Mouse (Mus musculus) frontal cortex, adult 2 months (tissue): ENCODE measurements around the gene Afap1l2. TPM values are rescaled to one million over a fixed set of nuclear protein-coding genes. Genes with fewer than 3 reads are reported as not detected.

Source experiments
- DNase-seq, 2 experiments: peaks; one replicate each; pipeline ENCODE4 v3.0.0; 2022; ENCODE audit warnings: low spot score in 1 of 2; ENCODE audit errors: extremely low spot score in 1 of 2
- polyA plus RNA-seq: library from polyadenylated mRNA; depleted of rRNA; stranded (reverse); fragments of >200 nt; gene quantifications from 2 replicates; pipeline ENCODE4 v1.2.3, GENCODE M21; 2012

Afap1l2 gene
- polyA plus RNA-seq, 1 experiment: 12.2 TPM

DNA sequence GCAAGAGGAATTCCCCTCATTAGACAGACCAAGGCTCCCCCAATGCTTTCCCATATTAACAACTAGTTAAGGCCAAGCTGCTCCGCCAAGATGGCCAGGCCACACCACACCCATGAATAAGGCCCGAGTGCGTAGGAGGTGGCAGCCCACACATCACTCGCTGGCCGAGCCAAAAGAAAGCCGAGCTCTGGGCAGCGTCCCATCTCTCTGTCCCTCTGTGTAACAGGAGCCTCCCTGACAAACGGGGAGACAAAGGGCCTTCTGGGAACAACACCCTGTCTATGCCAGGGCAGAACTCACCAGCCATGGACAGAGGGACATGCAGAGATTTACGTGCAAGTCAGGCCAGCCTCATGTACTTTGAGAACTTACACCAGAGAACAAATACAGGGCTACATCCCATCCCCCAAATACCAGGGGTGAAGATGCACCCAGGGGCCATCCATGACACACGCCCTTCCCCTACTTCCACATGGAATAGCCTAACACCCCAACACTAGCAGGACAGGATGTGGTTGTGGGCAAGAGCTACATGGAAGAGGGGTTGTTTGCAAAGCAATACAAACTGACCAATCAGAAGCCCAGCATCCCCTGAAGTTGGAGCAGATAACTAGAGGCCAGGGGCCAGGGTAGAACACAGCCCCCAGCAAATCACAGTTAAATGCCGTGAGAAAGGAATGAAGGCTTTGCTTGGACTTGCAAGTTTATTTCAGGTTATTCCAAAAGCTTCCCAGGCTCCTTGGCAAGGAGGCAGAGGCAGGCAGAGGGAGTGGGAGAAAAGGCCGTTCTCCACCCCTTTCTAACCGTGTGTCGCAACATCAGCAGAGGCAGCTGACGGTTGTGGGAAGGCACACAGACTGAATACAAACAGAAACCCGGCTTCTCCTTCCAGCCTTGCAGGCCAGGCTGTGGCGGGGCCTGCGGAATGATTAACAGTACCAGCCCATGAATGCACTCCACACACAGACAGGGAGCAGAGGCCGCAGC, 30.8 kb downstream of the Afap1l2 start:
- peak; percentile 28 to 56 for DNase-seq

DNA sequence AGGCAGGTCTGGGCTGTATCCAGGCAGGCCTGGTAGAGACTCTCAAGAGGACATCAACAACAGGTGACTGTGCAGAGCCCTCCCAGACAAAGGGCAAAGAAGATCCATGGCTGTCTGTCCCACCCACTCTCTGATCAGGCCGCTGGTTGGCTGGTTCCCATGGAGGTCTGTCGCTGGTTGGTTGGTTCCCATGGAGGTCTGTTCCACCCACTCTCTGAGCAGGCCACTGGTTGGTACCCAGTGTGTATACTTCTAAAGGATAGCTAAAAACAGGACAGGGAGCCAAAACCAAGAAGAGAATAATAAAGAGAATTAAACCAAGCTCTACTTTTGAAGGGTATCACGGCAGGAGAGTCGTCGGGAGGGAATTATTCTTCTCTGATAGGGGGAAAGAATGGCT, 31.5 kb downstream of the Afap1l2 start:
- no peak for DNase-seq

DNA sequence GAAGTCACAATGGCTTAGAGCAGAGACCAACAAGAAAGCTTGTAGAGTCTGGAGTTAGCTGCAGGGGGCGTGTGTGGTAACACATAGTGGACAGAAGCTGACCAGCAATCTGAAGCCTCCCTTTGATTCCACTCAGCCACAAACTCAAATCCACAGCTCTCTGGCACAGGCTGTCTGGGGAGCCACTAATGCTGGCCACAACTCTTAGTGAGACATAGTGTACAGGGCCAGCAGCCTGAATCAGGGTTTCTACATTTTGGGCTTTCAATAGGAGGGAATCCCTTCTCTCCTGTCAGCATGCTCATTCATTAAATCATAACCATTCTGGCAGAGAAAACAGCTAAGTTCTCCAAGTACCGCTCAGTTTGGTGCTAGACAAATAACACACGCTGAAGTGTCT, 32.5 kb downstream of the Afap1l2 start:
- DNase-seq: no peak

DNA sequence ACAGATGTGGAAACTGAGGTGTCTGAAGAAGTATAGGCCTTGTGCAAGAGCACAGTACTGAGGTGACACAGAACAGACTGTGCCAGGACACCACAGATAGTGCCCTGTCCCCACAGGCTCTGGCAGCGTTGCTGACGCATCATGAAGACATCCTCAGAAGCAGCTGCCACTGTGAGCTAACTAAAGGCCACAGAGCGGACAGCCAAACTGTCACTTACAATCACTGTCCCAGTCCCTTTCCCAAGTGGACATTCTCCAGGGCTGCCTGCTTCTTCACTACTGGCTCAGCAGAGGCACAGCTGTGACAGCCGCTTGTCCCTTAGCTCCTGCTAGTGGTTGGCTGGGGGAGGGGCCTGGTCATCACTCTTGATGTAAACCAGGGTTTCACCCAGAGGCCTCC, 33.9 kb downstream of the Afap1l2 start:
- DNase-seq: no peak

DNA sequence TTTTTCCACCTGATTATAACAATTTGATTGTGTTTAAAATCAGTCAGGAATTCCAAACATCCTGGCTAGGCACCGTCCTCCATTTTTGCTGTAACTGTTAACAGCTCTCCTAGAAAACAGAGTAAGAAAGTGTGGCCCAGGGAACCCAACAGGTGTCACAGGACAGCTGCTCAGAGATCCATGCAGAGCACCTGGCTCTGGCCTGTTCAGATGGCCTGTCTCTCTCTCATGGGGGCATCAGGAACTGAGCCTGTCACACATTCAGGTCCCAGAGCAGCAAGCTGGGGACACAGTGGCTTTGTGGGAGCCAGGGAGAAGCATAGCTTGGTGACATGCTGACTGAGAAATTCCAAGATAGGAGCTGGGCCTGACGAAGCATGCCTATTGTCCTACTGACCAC, 35.3 kb downstream of the Afap1l2 start:
- DNase-seq: no peak

DNA sequence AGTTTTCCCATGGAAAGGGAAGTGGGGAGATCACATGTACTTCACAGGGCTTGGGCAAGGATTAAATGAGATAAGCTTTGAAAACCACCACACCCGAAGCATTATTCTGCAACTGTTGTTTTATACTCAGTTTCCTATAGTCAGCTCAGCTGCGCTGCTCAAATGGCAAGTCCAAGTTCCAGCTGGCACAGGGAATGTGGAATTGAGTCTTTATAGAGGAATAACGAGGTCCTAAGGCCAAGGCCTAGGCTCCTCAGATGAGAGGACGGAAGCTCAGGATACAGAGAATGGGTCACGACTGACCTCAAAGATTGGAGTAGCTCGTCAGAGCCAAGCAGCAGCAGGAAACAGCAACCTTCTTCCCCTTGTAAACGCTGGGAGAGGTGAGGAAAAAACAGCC, 36.7 kb downstream of the Afap1l2 start:
- no peak for DNase-seq

DNA sequence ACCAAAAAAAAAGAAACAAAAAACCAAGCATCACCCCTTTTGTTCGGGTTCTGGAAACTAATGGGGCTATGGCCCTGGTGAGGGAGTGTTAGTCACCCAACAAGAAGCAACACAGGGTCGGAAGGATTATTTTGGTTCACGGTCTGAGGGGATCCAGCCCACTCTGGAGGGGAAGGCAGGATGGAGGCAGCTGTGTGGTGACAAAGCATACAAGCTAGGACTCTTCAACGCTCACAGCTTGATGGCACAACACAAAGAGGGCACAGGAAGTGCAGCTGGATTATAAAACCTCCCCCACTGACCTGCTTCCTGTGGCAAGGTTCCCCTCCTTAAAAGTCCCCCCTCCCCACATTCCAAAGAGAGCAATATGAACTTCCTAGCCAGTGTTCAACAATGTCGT, 44.2 kb downstream of the Afap1l2 start:
- no peak for DNase-seq

DNA sequence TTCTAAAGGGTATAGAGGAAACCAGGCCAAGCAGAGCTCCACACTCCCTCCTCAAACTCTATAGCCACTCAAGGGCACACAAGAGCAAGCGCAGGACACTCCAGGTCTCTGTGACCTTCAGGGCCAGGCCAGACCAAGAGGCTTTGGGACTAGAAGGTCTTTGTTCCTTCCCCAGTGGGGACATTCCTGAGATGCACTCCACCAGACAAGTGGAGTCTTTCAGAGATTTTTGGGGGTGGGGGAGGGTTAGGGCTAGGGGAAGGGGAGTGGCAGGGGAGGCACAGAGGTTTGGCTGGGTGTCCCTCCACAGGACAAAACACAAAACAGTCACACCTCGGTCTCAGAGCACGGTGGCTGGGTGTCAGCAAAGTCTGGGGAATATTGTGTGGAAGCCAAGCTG, 48.4 kb downstream of the Afap1l2 start:
- DNase-seq: no peak

DNA sequence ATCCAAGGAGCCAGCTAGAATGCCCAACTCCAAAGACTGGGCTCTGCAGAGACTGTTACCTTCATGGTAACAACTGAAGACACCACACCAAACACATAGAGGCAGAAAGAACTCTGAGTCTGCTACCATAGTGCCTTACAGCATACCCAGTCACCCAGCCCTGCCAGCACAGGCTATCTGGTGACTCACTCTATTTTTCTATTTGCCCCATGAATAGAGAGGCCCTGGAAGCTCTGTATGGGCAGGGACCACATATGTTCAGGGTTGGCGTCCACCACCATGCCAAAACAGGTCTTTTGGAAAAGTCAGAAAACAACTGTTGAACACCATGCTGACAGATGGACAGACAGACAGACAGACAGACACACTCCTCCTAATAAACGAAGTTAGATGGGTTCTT, 49.0 kb downstream of the Afap1l2 start:
- DNase-seq: no peak

DNA sequence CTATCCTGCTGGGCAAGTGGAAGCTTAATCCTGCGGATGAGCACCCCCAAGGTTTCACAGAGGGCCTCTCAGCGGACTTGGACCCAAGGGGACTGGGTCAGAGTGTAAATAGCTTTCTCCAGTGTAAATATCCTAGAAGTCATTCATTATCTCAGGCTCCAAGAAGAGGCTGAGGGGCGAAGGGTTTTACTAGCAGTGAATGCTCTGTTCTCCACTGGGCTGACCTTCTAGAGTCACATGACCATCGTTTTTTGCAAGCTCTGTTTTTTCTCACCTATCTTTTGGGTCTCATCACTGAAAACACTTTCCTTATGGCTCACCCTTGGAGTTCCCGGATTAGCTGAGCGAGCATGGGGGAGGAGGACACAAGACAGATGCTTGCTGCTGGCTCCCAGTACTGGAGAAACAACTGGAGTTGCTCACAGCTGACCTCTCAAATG, 49.4 kb downstream of the Afap1l2 start:
- DNase-seq: no peak

DNA sequence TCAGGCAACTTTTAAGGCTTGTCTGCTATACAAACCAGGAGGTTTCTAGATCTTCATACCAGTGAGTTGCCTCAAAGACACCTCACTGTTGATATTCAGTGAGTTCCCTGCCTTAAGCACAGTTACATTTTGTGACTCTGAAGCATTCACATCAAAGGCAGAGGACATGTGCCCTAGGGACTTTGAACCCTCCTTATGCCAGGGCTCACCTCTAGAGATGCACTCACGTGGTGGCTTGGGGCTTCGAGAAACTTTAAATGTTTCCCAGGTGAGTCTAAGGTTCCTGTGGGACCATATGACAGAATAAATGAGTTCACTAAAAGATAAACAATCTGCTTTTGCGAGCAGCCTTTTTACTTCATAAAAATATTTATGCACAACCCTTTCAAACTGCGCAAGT, 50.0 kb downstream of the Afap1l2 start:
- DNase-seq: no peak

DNA sequence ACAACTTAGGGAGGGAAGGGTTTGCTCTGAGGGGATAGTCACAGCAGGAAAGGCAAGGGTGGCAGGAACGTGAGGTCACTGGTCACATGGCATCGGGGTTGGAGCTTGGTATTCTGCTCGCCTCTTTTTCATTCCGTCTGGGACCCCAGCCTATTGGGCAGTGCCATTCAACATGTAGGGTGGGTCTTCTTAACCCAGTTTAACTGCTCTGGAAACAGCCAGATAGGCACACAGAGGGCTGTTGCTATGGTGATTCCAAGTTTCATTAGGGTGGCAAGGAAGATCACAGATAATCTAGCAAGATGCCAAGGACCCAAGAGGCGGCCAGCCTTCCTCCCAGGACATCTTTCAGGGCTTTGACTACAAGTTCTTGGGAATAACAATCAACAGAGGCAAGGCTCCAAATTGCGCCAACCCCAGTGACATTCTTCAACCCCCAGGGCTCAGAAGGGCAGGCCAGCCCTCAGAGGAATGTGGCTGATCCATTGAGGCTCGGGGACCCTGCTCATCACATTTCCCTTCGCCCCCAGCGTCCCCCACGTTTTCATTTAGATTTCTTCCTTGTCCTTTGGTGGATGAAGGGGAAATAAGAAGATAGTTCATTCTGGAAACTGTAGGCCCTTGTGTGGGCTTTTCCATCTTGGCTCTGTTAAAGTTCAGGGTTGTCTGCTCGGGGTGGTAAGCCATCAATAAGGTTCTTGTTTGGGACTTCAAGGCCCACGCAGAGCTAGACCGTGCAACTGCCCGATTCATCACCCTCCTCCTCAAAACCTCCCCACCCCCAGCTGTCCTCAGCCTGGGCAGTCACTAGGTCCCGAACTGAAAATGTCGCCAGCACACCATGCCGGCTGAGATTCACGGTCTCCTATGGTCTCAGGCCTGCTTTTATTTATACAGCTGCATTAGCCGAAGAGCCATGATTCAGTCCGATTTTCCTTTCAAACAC, 52.2 kb downstream of the Afap1l2 start:
- no peak for DNase-seq

DNA sequence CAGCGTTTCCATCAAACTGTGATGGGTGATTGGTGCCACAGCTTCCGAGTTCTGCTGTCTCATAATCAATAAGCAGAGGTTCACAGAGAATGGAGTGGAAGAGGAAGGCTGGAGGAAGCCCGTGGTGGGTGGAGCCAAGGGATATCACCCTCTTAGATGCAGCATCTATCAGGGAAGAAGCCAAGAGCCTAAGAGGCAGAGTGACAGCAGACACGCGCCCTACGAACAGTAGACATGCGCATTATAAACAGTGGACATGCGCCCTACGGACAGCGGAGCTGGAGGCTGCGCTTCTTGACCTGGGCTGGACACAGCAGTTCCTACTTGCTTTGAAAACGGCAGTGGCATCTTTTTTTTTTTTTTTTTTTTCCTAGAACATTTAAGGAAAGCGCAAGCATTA, 53.2 kb downstream of the Afap1l2 start:
- no peak for DNase-seq

DNA sequence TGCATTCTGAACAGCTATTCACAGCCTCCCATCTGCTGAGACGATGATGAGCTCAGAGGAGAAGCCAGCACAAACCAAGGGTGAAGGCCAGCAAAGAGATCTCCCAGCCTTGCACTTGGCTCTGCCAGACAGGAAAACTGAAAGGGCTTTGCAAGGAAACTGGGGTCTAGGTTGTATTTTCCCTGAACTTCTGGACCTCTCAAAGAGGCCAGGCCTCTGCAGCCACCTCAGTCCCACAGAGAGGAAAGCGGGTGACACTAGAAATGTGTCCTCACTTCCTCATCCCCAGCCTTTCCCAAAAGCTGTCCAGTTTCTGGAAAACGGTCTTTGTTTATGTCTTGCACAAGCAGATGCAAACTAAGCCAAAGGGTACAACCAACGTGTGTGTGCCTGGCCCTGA, 54.2 kb downstream of the Afap1l2 start:
- DNase-seq: no peak

DNA sequence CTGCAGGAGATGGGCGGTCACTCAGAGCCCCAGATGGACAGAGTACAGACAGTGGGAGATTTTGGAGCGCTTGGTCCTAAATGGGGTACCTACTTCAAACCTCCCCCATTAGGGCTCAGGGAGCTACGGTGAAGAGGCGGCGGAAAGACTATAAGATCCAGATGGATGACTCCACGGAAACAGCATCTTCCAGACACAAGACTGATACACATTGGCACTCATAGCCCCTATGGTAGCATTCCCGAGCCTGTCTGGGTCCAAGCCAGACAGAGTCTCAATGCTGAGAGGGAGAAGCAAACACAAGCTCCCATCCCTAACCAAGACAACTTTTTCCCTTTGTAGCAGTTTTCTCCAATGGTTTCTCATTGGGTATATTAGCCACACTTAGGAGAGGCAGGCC, 57.2 kb downstream of the Afap1l2 start:
- DNase-seq: no peak

DNA sequence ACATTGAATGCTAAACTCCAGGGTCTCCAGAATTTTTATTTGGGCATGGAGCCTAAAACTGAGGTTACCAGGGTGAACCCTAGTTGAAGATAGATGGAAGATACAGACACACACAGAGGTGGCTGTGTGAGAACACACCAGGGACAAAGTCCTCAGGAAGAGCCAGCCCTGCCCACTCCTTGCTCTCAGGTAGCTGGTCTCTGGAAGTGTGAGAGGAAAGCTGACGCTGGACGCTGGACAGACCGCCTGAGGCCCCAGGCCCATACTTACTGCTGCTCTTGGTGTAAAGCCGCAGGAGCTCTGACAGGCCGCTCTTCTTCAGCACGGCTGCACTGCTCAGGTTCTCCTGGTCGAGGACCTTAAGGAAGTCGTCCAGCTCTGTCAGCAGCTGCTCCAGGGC, 58.2 kb downstream of the Afap1l2 start:
- no peak for DNase-seq

DNA sequence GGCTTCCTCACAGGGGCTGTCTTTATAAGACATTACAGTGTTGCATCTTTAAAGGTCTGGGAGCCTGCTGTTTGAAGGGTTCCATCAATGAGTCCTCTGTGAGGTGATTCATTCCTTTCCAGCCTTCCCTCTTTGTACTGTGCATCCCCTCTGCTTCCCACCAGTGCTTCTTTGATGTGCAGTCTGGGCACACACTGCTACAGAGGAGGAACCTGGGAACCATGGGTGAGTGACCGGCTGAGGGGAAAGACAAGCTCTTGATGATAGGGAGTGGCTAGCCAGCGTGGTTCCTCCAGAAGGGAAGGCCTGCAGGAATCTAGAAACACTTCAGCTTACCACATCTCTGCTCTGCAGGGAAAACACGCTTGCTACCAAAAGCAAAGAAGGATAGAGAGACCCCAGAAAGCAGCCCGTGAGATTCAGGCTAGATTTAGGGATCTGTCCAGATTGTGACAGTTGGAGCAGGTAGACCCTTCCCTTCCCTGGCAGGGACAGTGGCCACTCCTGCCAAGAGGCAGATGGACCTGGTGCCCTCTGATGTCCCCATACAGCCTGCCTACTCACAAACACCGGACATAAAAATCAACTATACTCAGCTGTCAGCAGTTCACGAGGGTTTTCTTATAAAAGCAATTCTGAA, 59.9 kb downstream of the Afap1l2 start:
- DNase-seq: no peak

DNA sequence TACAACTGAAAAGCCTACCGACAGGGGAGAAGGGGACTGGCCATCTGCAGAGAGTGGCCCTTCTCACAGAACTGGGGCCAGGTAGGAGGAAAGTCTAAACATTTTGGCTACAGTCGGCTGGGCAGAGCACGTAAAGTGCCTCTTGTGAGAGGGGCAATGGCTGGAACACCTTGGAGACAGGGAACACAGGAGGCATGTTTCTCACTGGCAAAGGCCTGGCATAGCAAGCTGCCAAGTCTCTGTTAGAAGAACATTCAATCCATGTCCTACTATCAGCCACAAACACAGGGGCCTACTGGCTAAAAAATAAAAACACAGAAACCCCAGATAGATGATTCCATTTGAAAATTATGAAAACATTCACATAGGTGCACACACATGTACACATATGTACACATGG, 61.3 kb downstream of the Afap1l2 start:
- DNase-seq: no peak

DNA sequence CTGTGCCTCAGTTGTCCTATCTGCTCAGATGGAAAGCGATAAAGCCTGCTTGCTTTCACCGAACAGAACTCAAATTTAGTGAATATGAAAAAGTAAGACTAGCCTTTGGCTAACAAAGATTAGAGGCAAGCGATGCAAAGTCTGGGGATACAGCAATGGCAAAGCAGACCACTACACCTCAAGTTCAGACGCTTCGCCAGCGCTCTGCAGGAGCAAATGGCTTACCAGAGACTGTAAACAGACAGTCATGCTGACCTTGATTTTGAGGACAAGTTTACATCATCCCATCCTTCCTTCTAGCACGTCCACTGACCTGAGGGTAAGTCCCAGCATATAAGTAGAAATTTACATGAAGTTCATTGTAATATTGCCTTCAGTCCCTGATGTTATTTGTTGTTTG, 61.8 kb downstream of the Afap1l2 start:
- DNase-seq: no peak

DNA sequence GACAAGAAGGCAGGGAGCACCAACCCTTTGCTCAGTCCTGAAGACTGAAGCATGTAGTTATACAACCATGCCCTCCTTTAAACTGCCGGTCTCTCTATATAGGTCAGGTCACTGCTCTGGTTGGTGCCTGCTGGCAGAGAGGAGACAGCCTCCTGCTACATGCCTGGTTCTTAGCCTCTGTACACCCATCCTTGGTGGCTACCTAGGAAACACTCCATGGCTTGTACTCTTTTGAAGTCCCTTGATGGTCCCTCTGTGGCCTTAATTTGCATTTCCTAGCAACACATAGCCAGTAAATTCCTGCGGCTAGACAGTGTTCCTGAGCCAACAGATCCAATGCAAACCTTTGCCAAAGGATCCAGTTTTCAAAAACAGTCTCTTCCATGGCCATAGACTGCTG, 62.4 kb downstream of the Afap1l2 start:
- DNase-seq: no peak

DNA sequence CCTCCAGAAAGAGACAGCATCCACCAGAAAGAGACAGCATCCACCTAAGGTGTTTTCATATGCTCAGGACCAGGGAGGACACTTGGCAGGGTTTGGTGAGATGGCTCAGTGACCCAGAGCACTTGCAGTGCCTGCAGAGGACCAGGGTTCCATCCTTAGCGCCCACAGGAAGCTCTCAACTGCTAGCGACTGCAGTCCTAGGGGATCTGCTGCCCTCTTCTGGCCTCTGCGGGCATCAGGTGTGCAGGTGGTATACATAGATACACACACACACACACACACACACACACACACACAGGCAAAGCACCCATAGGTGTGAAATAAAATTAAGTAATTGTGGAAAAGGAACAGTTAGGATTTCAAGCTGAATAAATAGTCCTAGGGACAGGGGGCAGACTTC, 63.2 kb downstream of the Afap1l2 start:
- no peak for DNase-seq
